Mouse (Mus musculus) CH12.LX (cell line): Measurements from ENCODE around the gene Inppl1. TPM values are rescaled to one million over a fixed set of nuclear protein-coding genes. Genes with fewer than 3 reads are reported as not detected.

Experiments
- DNase-seq: peaks from one replicate; pipeline ENCODE4 v3.0.0-alpha.2; 2013; ENCODE audit errors: extremely low read depth
- H3K27ac ChIP-seq: 2 replicates; pipeline ENCODE4 v1.5.1; 2012; ENCODE audit warnings: low read depth, mild to moderate bottlenecking, control low read depth, moderate library complexity; ENCODE audit not compliant: insufficient read depth
- H3K27me3 ChIP-seq: replicated peaks from 2 replicates; pipeline ENCODE3; 2012; ENCODE audit warnings: inconsistent platforms
- H3K36me3 ChIP-seq, 2 experiments: replicated peaks in 1 of 2; 2 replicates each; pipeline versions ENCODE3 to v1.6.1; 2012; ENCODE audit warnings: inconsistent platforms in 1 of 2, low read length in 1 of 2, mild to moderate bottlenecking in 1 of 2, mixed read lengths in 1 of 2, moderate library complexity in 1 of 2; ENCODE audit not compliant: control insufficient read depth in 1 of 2, insufficient read depth in 1 of 2
- H3K4me1 ChIP-seq, 2 experiments: 2 replicates each; pipeline ENCODE4 v1.6.1; 2012; ENCODE audit warnings: inconsistent platforms in 1 of 2, moderate library complexity in 1 of 2; ENCODE audit not compliant: insufficient read depth in 2 of 2, control insufficient read depth in 1 of 2
- H3K4me2 ChIP-seq: 2 replicates; pipeline ENCODE4 v1.6.1; 2012; ENCODE audit warnings: low read depth, mild to moderate bottlenecking, control low read depth; ENCODE audit not compliant: poor library complexity, insufficient read depth, severe bottlenecking
- H3K4me3 ChIP-seq, 3 experiments: fragments of 150-350 bp in 1 of 3; sonication (generic) in 1 of 3; replicated peaks in 1 of 3; 2 replicates each; pipeline versions ENCODE3 to v1.5.1; 2011 to 2012; ENCODE audit warnings: low read depth in 2 of 3, low read length in 2 of 3, mild to moderate bottlenecking in 2 of 3, moderate library complexity in 2 of 3, control low read depth in 1 of 3, improper control_type of control experiment in 1 of 3, inconsistent platforms in 1 of 3, mixed read lengths in 1 of 3; ENCODE audit not compliant: poor library complexity in 1 of 3
- H3K79me2 ChIP-seq: replicated peaks from 2 replicates; pipeline ENCODE4 v1.6.1; 2012; ENCODE audit warnings: mild to moderate bottlenecking, moderate library complexity; ENCODE audit not compliant: control insufficient read depth, poor library complexity, insufficient read depth, severe bottlenecking; ENCODE audit errors: extremely low read depth
- H3K9ac ChIP-seq: 2 replicates; pipeline ENCODE4 v1.6.1; 2012; ENCODE audit warnings: low read depth, mild to moderate bottlenecking, control low read depth, moderate library complexity; ENCODE audit not compliant: insufficient read depth
- H3K9me3 ChIP-seq: replicated peaks from 2 replicates; pipeline ENCODE3; 2012; ENCODE audit warnings: low read length, inconsistent platforms, mixed read lengths
- CTCF ChIP-seq, 2 experiments: IDR thresholded peaks in 1 of 2; conservative IDR thresholded peaks in 1 of 2; 2 replicates each; pipeline ENCODE4 v1.5.1; 2011 to 2012; ENCODE audit warnings: low read depth in 2 of 2, low read length in 2 of 2, improper control_type of control experiment in 1 of 2, inconsistent platforms in 1 of 2, mild to moderate bottlenecking in 1 of 2, moderate library complexity in 1 of 2
- ELF1 ChIP-seq: IDR thresholded peaks from 2 replicates; pipeline ENCODE4 v1.6.1; 2014; ENCODE audit warnings: low read depth, mild to moderate bottlenecking, inconsistent platforms, low read length, improper control_type of control experiment
- JUND ChIP-seq: conservative IDR thresholded peaks from 2 replicates; pipeline ENCODE4 v1.6.1; 2011; ENCODE audit warnings: low read depth, low read length, improper control_type of control experiment
- KAT2A ChIP-seq: IDR thresholded peaks from 2 replicates; pipeline ENCODE4 v1.6.1; 2012; ENCODE audit warnings: low read length, improper control_type of control experiment, inconsistent platforms; ENCODE audit not compliant: insufficient replicate concordance
- MAX ChIP-seq: IDR thresholded peaks from 2 replicates; pipeline ENCODE4 v1.6.1; 2011; ENCODE audit warnings: low read length, improper control_type of control experiment
- MEF2A ChIP-seq: IDR thresholded peaks from 2 replicates; pipeline ENCODE4 v1.6.1; 2014; ENCODE audit warnings: low read depth, mild to moderate bottlenecking, inconsistent platforms, low read length, improper control_type of control experiment, borderline replicate concordance
- MXI1 ChIP-seq: IDR thresholded peaks from 2 replicates; pipeline ENCODE4 v1.6.1; 2011; ENCODE audit warnings: mild to moderate bottlenecking, low read depth, low read length, improper control_type of control experiment
- MYC ChIP-seq: IDR thresholded peaks from 2 replicates; pipeline ENCODE4 v1.6.1; 2011; ENCODE audit warnings: low read depth, mild to moderate bottlenecking, improper control_type of control experiment, low read length
- NRF1 ChIP-seq: IDR thresholded peaks from 2 replicates; pipeline ENCODE4 v1.6.1; 2014; ENCODE audit warnings: low read depth, mild to moderate bottlenecking, inconsistent platforms, low read length, improper control_type of control experiment, moderate library complexity
- PAX5 ChIP-seq: IDR thresholded peaks from 2 replicates; pipeline ENCODE4 v1.6.1; 2012; ENCODE audit warnings: low read length, inconsistent platforms, mixed read lengths
- POLR2AphosphoS2 ChIP-seq: IDR thresholded peaks from 2 replicates; pipeline ENCODE4 v1.6.1; 2011; ENCODE audit warnings: low read depth, low read length, improper control_type of control experiment
- RAD21 ChIP-seq: IDR thresholded peaks from 2 replicates; pipeline ENCODE4 v1.6.1; 2011; ENCODE audit warnings: low read depth, mild to moderate bottlenecking, low read length, improper control_type of control experiment, moderate library complexity
- SMC3 ChIP-seq: IDR thresholded peaks from 2 replicates; pipeline ENCODE4 v1.6.1; 2011; ENCODE audit warnings: low read depth, low read length, improper control_type of control experiment
- USF2 ChIP-seq: conservative IDR thresholded peaks from 2 replicates; pipeline ENCODE4 v1.6.1; 2011; ENCODE audit warnings: low read depth, low read length, improper control_type of control experiment
- ZC3H11A ChIP-seq: IDR thresholded peaks from 2 replicates; pipeline ENCODE4 v1.6.1; 2012; ENCODE audit warnings: low read depth, mild to moderate bottlenecking, inconsistent platforms, low read length, improper control_type of control experiment
- ZKSCAN1 ChIP-seq: IDR thresholded peaks from 2 replicates; pipeline ENCODE4 v1.6.1; 2012; ENCODE audit warnings: low read depth, inconsistent platforms, low read length, improper control_type of control experiment, borderline replicate concordance
- ZMIZ1 ChIP-seq: IDR thresholded peaks from 2 replicates; pipeline ENCODE4 v1.6.1; 2012; ENCODE audit warnings: low read depth, mild to moderate bottlenecking, inconsistent platforms, low read length, improper control_type of control experiment
- ZNF384 ChIP-seq: IDR thresholded peaks from 2 replicates; pipeline ENCODE4 v1.6.1; 2012; ENCODE audit warnings: low read depth, low read length, improper control_type of control experiment, inconsistent platforms
- dilution Hi-C: fragments of 300-500 bp; cut with MboI; formaldehyde crosslinking; loops from 2 replicates; pipeline ENCODE4 v1.14.3; 2020; ENCODE audit warnings: low sequenced_read_pairs; ENCODE audit not compliant: extremely low pct_unique_long_range_greater_than_20kb, extremely low pct_ligation_motif_present
- in situ Hi-C: fragments of 300-500 bp; cut with MboI; formaldehyde crosslinking; loops from 3 replicates; pipeline ENCODE4 v1.14.3; 2019; ENCODE audit warnings: low sequenced_read_pairs, low pct_ligation_motif_present, low pct_unique_long_range_greater_than_20kb, mixed read lengths
- polyA plus RNA-seq: library from polyadenylated mRNA; unstranded; fragments of >175 nt; gene quantifications from 2 replicates; pipeline ENCODE4 v1.2.1, GENCODE M21; 2012; ENCODE audit warnings: low read depth; ENCODE audit not compliant: insufficient read length
- total RNA-seq, 2 experiments: library from RNA; depleted of rRNA; stranded (reverse); fragments of 300-350 nt in 1 of 2; fragments of >200 nt in 1 of 2; gene quantifications; 2 replicates each; pipeline ENCODE4 v1.2.3; 2012 to 2014

Gene Inppl1
- total and polyA plus RNA-seq, 3 experiments = 27.3 to 44.3 (median 37.9) TPM

- in situ Hi-C loops = no loop called here
These were observed 3.1 kb downstream of the Inppl1 start for GRCm38 (mm10) chr7:101834903-101835302.

GRCm38 (mm10) chr7:101833916-101834584, 4.0 kb downstream of the Inppl1 start:
- Histone ChIP-seq H3K36me3 (peaks cover 44 to 58% of the 10 kb centered on the region in 2 experiments), H3K9me3 (peaks cover 3% of the 10 kb centered on the region), H3K79me2 (peaks cover 19% of the 10 kb centered on the region), H3K27ac (no peak overlapping the region), H3K4me1 (peaks cover 3 to 30% of the 10 kb centered on the region in 2 experiments; a peak in 3 of 4 replicates), H3K27me3 (no peaks in the 10 kb centered on the region), H3K4me3 (no peak overlapping the region), H3K9ac (no peak overlapping the region), H3K4me2 (no peak overlapping the region)
- dilution Hi-C loops = no loop called here
- DNase-seq = no peak
- in situ Hi-C loops = no loop called here
- TF ChIP-seq USF2 = no peak
- no peak for TF ChIP-seq PAX5
- TF ChIP-seq JUND = no peak
- TF ChIP-seq ZNF384 = no peak
- TF ChIP-seq MXI1 = no peak

More at GRCm38 (mm10) chr7:101834903-101835302, 3.1 kb downstream of the Inppl1 start:
- TF ChIP-seq ZMIZ1 (no peak), KAT2A (no peak), USF2 (no peak), ELF1 (no peak), SMC3 (no peak), MYC (no peak), RAD21 (no peak), CTCF (conservative IDR thresholded peaks at IDR 0.05 in 1 of 2, IDR thresholded peaks at IDR 0.05 in 1 of 2; ENCODE audit: low read depth in 2 of 2, low read length in 2 of 2) (no peak), ZKSCAN1 (no peak), MAX (no peak), ZC3H11A (no peak), POLR2AphosphoS2 (no peak), MXI1 (no peak), MEF2A (no peak), NRF1 (no peak)
- TF ChIP-seq, all 38 proteins: peak for 0
- Histone ChIP-seq H3K4me2 (peak overlapping the region; percentile 9; the same call in 1 of the 2 replicates), H3K79me2 (peaks cover 19% of the 10 kb centered on the region), H3K4me1 (peaks cover 3 to 30% of the 10 kb centered on the region in 2 experiments; a peak in 3 of 4 replicates), H3K9ac (0 out of 2 replicates have a peak overlapping the region, but pooled peaks have one; percentile 25), H3K27me3 (no peaks in the 10 kb centered on the region), H3K9me3 (peaks cover 3% of the 10 kb centered on the region), H3K27ac (no peak overlapping the region), H3K4me3 (no peak overlapping the region), H3K36me3 (peaks cover 35 to 50% of the 10 kb centered on the region in 2 experiments)
- dilution Hi-C loops = no loop called here
- no peak for DNase-seq
